Comparison of ENCODE assay signal across 11 mouse cellular contexts in the genomic region with DNA sequence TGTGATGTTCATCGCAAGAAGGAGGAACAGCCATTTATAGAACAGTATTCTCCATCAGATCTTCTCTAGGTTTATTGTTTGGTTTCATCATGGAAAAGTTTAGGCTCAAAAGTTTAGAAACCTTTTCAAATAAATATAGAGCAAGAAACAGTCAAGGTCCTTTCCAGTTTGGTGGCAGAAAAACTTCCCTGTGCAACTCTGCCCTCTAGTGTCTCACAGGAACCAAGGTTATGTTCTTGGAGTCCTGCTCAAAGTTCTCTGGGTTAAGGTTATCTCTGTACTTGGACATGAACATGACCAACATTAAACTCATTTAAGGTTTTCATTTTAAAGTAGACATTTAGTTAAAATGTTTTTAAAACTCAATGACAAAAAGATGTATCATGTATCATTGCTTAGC. TPM values are rescaled to one million over a fixed set of nuclear protein-coding genes. Genes with fewer than 3 reads are reported as not detected.
DNase-seq lines count a peak whose midpoint lies in the region; ATAC-seq and TF ChIP-seq lines count a peak whose summit lies in the region.
"Had no signal": no experiment of that assay in that cellular context is flagged by ENCODE, and none has a peak within 500 bp of the region (broad histone marks: within the 10 kb centered on the region; RNA-seq: fewer than 3 reads in every experiment).

No protein-coding gene starts in this region.

- no peak overlapping the region for H3K9ac ChIP-seq in intestine, postnatal 0 days (ENCODE audit: low read depth, low read length)
- no peak overlapping the region for H3K9ac ChIP-seq in intestine, embryonic 16.5 days (ENCODE audit: low read depth, low read length)
- H3K9ac ChIP-seq in CH12.LX (ENCODE audit: insufficient read depth, low read depth), result no peak overlapping the region

- no peak for TF ChIP-seq POLR2A in CH12.LX (IDR thresholded peaks at IDR 0.05; ENCODE audit: low read depth, low read length)

- ATAC-seq in intestine, postnatal 0 days, result no peak
- ATAC-seq in intestine, embryonic 16.5 days, result no peak
- no peak for ATAC-seq in megakaryocyte, adult 5-6 weeks (ENCODE audit: poor library complexity, severe bottlenecking)

- DNase-seq in 3T3-L1 (ENCODE audit: low read depth, low spot score) (peak; percentile 59), CH12.LX (ENCODE audit: extremely low read depth) (peak; percentile 64)
- peak; percentile 65 for DNase-seq in embryo, embryonic 10.5 days (ENCODE audit: low spot score)
- no peak for DNase-seq in right cerebral cortex, postnatal 25 days
- no peak for DNase-seq in ovary, adult 18-20 months (ENCODE audit: low spot score)

- TF ChIP-seq RAD21 in CH12.LX (IDR thresholded peaks at IDR 0.05; ENCODE audit: low read depth, low read length), result peak; percentile 94

- no peak overlapping the region for H3K27ac ChIP-seq in intestine, postnatal 0 days (ENCODE audit: low read depth, low read length)
- H3K27ac ChIP-seq in intestine, embryonic 16.5 days (ENCODE audit: low read length), result no peak overlapping the region
- H3K27ac ChIP-seq in CH12.LX (ENCODE audit: insufficient read depth, low read depth), result no peak overlapping the region

- WGBS in intestine, postnatal 0 days, result 90% methylated on average over 1 of the region's 1 CpGs
- WGBS in intestine, embryonic 16.5 days, result 90% methylated on average over 1 of the region's 1 CpGs

- no peak overlapping the region for H3K4me3 ChIP-seq in intestine, postnatal 0 days (ENCODE audit: low read depth, low read length)
- no peak overlapping the region for H3K4me3 ChIP-seq in intestine, embryonic 16.5 days (ENCODE audit: low read length)
- no peak overlapping the region for H3K4me3 ChIP-seq in CH12.LX (replicated peaks in 1 of 3; ENCODE audit: low read depth in 2 of 3, low read length in 2 of 3, poor library complexity in 1 of 3)

- peak; percentile 67 for TF ChIP-seq CTCF in intestine, postnatal 0 days (IDR thresholded peaks at IDR 0.05; ENCODE audit: low read depth)
- peak; percentile 66 to 87 for TF ChIP-seq CTCF in CH12.LX (conservative IDR thresholded peaks at IDR 0.05 in 1 of 2, IDR thresholded peaks at IDR 0.05 in 1 of 2; ENCODE audit: low read depth in 2 of 2, low read length in 2 of 2)

- H3K27me3 ChIP-seq in intestine, postnatal 0 days (replicated peaks; ENCODE audit: control insufficient read depth, insufficient read depth, low read length), result no peaks in the 10 kb centered on the region
- H3K27me3 ChIP-seq in intestine, embryonic 16.5 days (replicated peaks; ENCODE audit: control insufficient read depth, insufficient read depth, low read length), result no peaks in the 10 kb centered on the region
- no peaks in the 10 kb centered on the region for H3K27me3 ChIP-seq in CH12.LX (replicated peaks)

- H3K9me3 ChIP-seq in intestine, postnatal 0 days (ENCODE audit: control insufficient read depth), result no peaks in the 10 kb centered on the region
- no peaks in the 10 kb centered on the region for H3K9me3 ChIP-seq in intestine, embryonic 16.5 days (ENCODE audit: control insufficient read depth, low read length)
- no peaks in the 10 kb centered on the region for H3K9me3 ChIP-seq in CH12.LX (replicated peaks; ENCODE audit: low read length)

- in situ Hi-C loops in CH12.LX (cut with MboI; ENCODE audit: low pct_ligation_motif_present, low pct_unique_long_range_greater_than_20kb, low sequenced_read_pairs), result loop anchor here (5.0 to 10.0 kb wide), 2 partner anchors 312 to 520 kb away; no protein-coding TSS in a partner anchor

- H3K36me3 ChIP-seq in intestine, postnatal 0 days (ENCODE audit: control insufficient read depth, insufficient read depth), result no peaks in the 10 kb centered on the region
- no peaks in the 10 kb centered on the region for H3K36me3 ChIP-seq in intestine, embryonic 16.5 days (ENCODE audit: control insufficient read depth, insufficient read depth, low read length)
- no peaks in the 10 kb centered on the region for H3K36me3 ChIP-seq in CH12.LX (replicated peaks in 1 of 2; ENCODE audit: control insufficient read depth in 1 of 2, insufficient read depth in 1 of 2, low read length in 1 of 2)

- H3K79me2 ChIP-seq in CH12.LX (replicated peaks; ENCODE audit: control insufficient read depth, extremely low read depth, insufficient read depth, poor library complexity, severe bottlenecking), result no peaks in the 10 kb centered on the region

- no peak overlapping the region for H3K4me2 ChIP-seq in intestine, postnatal 0 days (replicated peaks; ENCODE audit: low read depth)
- no peak overlapping the region for H3K4me2 ChIP-seq in intestine, embryonic 16.5 days (ENCODE audit: low read depth, low read length)
- no peak overlapping the region for H3K4me2 ChIP-seq in CH12.LX (ENCODE audit: insufficient read depth, low read depth, poor library complexity, severe bottlenecking)

- no peak for TF ChIP-seq EP300 in CH12.LX (IDR thresholded peaks at IDR 0.05; ENCODE audit: low read length)

- dilution Hi-C loops in CH12.LX (cut with MboI; ENCODE audit: extremely low pct_ligation_motif_present, extremely low pct_unique_long_range_greater_than_20kb, low sequenced_read_pairs), result no loop called here

- H3K4me1 ChIP-seq in intestine, postnatal 0 days (replicated peaks; ENCODE audit: control insufficient read depth, insufficient read depth, low read length), result no peaks in the 10 kb centered on the region
- no peaks in the 10 kb centered on the region for H3K4me1 ChIP-seq in intestine, embryonic 16.5 days (ENCODE audit: control insufficient read depth, insufficient read depth, low read length)
- no peaks in the 10 kb centered on the region for H3K4me1 ChIP-seq in CH12.LX (ENCODE audit: control insufficient read depth in 1 of 2, insufficient read depth in 2 of 2)

TF ChIP-seq in CH12.LX, 34 proteins besides CTCF, POLR2A, EP300 and RAD21:
- no peak for TF ChIP-seq USF2 (conservative IDR thresholded peaks at IDR 0.05; ENCODE audit: low read depth, low read length)
- peak; percentile 72; the same call in 1 of the 2 replicates for TF ChIP-seq ZC3H11A (IDR thresholded peaks at IDR 0.05; ENCODE audit: low read depth, low read length)
- peak; percentile 90 for TF ChIP-seq SMC3 (IDR thresholded peaks at IDR 0.05; ENCODE audit: low read depth, low read length)
- TF ChIP-seq MAZ (IDR thresholded peaks at IDR 0.05; ENCODE audit: low read depth, low read length), result no peak
- no peak for TF ChIP-seq MXI1 (IDR thresholded peaks at IDR 0.05; ENCODE audit: low read depth, low read length)

RNA-seq across cellular contexts. Expression of gene March11, which starts 18.3 kb away (rescaled TPM):
- 0.10 TPM in 1 of 2 replicates, not detected in the other for polyA plus RNA-seq in intestine, postnatal 0 days (2015; fragmentation: Nextera tagmentation; extraction: Ambion mirVana)
- polyA plus RNA-seq in intestine, embryonic 16.5 days (2015; fragmentation: Nextera tagmentation; extraction: Ambion mirVana), result 0.16 and 0.21 TPM in 2 replicates
- not detected in 2 replicates for total RNA-seq in CH12.LX (2012; rRNA removed)
- total RNA-seq in CH12.LX (2014; rRNA removed), result not detected in 2 replicates
- not detected in 2 replicates for polyA plus RNA-seq in CH12.LX (2012; ENCODE audit: insufficient read length, low read depth)
- total RNA-seq in megakaryocyte, adult 5-6 weeks (2015), result not detected in 2 replicates
- total RNA-seq in megakaryocyte, adult 5-6 weeks (2017), result not detected in 2 replicates
- total RNA-seq: granulocyte monocyte progenitor cell, adult 5-6 weeks; neutrophil, adult 5-6 weeks had no signal
- polyA plus RNA-seq: thymus, postnatal 0 days had no signal

Comparison
In these comparisons a context has a peak if more than half of its experiments do, and no peak if none do; other contexts are left out.
1. DNase-seq: peak in 3T3-L1 (single experiment), CH12.LX (single experiment) and embryo, embryonic 10.5 days (single experiment); none in right cerebral cortex, postnatal 25 days (single experiment) and ovary, adult 18-20 months (single experiment).